19 mouse cellular contexts compared by ENCODE assay signal in genomic region chr1:139090744-139091143, GRCm38 (mm10).
"Had no signal": no experiment of that assay in that cellular context is flagged by ENCODE, and none has a peak within 500 bp of the region (broad histone marks: within the 10 kb centered on the region; RNA-seq: fewer than 3 reads in every experiment).

No protein-coding gene starts in this region.

- H3K9ac ChIP-seq: limb, embryonic 12.5 days; limb, embryonic 15.5 days; liver, embryonic 14.5 days; liver, postnatal 0 days; lung, embryonic 14.5 days; midbrain, embryonic 12.5 days; midbrain, embryonic 15.5 days; neural tube, embryonic 12.5 days; neural tube, embryonic 15.5 days had no signal

- H3K4me1 ChIP-seq: neural tube, embryonic 12.5 days; neural tube, embryonic 15.5 days had no signal

- H3K4me3 ChIP-seq: layer of hippocampus, adult 2 months; limb, embryonic 12.5 days; limb, embryonic 15.5 days; midbrain, embryonic 12.5 days; midbrain, embryonic 15.5 days; neural tube, embryonic 12.5 days; neural tube, embryonic 15.5 days had no signal

- H3K36me3 ChIP-seq: limb, embryonic 12.5 days; limb, embryonic 15.5 days; midbrain, embryonic 12.5 days; midbrain, embryonic 15.5 days; neural tube, embryonic 12.5 days; neural tube, embryonic 15.5 days had no signal

- ATAC-seq: liver, postnatal 0 days; lung, postnatal 0 days; midbrain, embryonic 15.5 days had no signal

- H3K9me3 ChIP-seq: limb, embryonic 12.5 days; limb, embryonic 15.5 days; midbrain, embryonic 12.5 days; midbrain, embryonic 15.5 days; neural tube, embryonic 12.5 days; neural tube, embryonic 15.5 days had no signal

- H3K27me3 ChIP-seq: limb, embryonic 12.5 days; limb, embryonic 15.5 days; midbrain, embryonic 12.5 days; midbrain, embryonic 15.5 days; neural tube, embryonic 12.5 days; neural tube, embryonic 15.5 days had no signal

- H3K4me2 ChIP-seq: limb, embryonic 12.5 days; limb, embryonic 15.5 days; liver, embryonic 11.5 days; lung, embryonic 14.5 days; midbrain, embryonic 12.5 days; midbrain, embryonic 15.5 days; neural tube, embryonic 12.5 days; neural tube, embryonic 15.5 days had no signal

- H3K27ac ChIP-seq: kidney, postnatal 0 days; layer of hippocampus, adult 2 months; limb, embryonic 12.5 days; limb, embryonic 15.5 days; liver, embryonic 14.5 days; macrophage; midbrain, embryonic 12.5 days; midbrain, embryonic 15.5 days; neural tube, embryonic 12.5 days; neural tube, embryonic 15.5 days had no signal

- DNase-seq: kidney, postnatal 25 days; layer of hippocampus, adult 9-11 months; liver, postnatal 0 days; thymus, adult 2 months; thymus, postnatal 14 days; thymus, postnatal 4 days had no signal
